Mouse (Mus musculus) layer of hippocampus, adult 9-10 months (tissue): ENCODE results near the gene Rtn4rl1.

Experiments
- DNase-seq: peaks from one replicate; pipeline ENCODE4 v3.0.0; 2022; ENCODE audit warnings: low spot score

Rtn4rl1 gene

DNA sequence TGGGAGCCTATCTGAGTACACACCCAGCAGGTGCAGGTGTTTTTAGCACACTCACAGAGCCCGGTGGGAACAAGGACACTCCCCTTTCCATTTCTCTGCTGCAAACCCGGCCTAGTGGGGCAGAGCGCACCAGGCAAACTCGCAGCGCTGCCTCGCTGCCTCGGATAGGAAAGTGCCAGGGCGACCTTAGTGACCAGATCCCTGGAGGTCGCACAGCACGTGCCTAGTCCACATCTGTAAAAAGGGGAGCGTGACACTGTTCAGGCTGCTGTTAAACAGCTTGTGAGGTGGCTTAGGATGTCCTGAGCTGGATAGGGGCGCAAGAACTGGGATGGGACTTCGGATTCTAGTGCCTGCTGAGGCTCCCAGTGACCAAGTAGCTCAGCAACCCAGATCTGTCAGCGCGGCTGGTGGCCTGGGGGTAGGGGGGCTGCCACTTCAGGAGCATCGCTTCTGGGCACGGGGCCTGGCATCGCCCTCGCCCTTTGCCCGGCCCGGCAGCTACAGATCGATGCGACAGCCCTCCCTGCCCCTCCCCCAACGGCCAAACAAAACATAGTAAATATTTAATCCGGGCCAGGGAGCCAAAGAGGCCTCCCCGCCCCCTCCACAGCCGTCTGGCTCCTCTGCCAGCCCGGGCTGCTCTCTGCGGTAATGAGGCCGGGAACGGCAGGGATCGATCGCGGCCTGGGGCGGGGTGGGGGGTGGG lies 19.9 kb downstream of the Rtn4rl1 start:
- no peak for DNase-seq

DNA sequence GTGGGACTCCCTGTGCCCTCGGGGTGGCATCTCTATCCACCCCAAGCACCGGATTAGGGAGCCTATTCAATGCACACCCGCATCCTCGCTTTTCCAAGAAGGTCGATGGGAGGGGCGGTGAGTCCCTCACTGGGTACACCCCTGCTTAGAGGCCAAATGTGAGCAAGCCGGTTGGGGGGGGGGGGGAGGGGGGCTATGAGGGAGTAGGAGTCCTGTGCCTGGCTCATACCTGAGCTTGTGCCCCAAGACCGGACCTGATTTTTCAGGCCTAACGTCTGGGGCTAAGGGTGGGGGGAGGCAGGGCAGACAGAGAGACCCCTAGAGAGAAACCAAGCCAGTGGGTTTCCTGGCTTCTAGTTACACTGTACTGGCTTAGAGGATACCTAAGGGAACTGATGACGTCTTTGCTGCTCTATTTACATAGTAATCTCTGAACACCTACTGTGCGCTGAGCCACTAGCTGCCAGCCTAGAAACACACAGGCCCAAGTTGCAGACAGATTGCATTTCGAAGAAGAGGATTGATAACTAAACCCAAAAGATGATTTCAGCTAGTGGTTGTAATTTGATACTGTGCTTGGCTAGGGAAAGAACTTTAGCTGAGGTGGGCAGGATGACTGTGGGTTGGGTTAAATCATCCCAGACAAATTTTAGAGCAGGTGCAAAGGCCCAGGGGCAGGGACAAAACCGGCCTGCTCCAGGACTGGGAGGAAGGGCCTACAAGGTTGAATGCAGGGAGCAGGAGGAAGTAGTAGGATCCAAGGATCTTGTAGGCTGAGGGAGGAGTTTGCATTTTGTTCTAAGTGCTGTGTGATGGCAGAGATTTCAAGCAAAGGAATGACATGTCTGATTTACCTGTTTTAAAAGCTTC lies 20.7 kb downstream of the Rtn4rl1 start:
- DNase-seq = no peak

DNA sequence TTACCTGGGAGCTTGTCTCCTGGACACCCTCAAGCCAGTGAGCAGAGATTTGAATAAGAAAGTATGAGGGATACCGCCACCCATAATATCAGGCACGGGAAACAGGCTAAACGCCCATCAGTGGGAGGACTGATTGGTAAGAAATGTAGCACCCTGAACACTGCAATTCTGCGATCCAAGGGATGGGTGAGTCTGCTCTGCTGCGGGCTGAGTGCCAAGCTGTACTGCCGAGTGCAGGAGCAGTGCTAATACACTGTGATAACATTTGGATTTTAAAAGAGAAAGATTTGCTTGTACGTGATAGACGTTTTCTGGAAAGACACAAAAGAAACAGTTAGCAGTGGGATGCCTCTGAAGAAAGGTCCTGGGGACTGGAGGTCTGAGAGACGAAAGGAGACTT lies 26.5 kb downstream of the Rtn4rl1 start:
- no peak for DNase-seq

DNA sequence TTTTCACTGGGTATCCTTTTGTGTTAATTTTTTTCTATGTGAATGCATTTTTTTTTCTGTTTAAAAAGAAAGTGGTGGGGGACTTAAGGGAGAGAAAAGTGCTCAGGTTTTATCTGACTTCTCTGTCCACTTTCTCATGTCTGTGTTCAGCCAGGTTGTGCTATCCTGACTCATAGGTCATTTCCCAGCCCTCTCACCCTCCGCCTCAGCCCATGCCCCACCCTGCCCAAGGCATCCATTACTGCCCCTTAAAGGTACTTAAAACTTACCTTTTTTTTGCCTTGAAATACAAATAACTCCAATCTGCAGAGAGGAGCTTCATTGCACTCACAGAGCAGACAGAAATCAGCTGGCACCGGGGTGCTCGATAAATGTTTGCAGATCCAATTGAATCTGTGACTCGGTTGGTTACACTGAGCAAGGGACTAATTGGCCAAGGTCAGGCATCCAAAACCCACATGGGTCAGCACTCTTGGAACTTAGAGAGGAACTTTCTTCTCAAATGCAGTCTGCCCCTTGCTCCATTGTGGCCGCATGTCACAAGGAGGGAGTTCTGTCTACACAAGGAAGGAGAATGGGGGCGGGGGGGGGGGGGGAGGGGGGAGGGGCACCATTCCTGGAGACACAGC lies 27.0 kb downstream of the Rtn4rl1 start:
- DNase-seq = no peak

DNA sequence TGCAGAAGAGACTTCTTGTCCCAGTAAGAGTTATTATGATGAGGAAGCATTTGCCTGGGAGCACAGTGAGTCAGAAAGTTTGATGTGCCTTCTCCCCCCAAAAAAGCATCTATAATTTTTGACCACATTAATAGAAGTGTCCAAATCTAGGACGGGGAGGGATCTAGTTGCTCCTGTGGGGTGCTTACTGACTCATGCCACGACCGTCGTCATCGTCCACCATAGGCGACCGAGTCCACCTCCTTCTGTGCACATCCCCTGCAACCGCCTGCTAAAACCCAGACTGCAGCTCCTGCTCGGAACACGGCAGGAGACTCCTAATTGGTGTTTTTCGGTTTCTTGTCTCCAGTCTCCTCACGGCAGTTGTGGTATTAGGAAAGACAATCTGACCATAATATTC lies 30.5 kb downstream of the Rtn4rl1 start:
- no peak for DNase-seq

DNA sequence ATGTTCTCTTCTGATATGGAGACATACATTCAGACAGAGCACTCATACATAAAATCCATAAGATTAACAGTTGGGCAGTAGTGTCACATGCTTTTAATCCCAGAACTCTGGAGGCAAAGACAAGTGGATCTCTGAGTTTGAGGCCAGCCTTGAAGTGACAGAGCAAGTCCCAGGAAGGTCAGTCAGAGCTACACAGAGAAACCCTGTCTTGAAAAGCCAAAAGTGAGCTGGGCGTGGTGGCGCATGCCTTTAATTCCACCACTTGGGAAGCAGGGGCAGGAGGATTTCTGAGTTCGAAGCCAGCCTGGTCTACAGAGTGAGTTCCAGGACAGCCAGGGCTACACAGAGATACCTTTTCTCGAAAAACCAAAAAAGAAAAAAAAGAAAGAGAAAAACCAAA lies 31.3 kb downstream of the Rtn4rl1 start:
- DNase-seq = no peak

DNA sequence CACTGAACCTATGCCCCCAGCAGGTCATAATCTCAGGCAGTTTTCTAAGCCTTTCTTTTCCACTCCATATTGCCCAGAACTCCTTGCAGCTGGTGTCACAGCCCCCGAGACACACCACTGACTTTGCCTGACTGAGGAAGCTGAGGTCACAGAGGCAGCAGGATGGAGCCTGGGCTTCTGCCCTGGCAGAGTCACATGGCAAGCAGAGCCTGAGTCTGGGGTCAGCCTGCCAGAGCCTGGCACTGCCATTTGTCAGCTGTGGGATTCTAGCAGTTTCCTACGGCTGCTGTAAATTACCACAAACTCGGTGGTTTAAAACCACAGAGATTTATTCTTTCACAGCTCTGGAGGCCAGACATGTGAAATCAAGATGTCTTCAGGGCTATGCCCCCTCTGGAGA lies 34.0 kb downstream of the Rtn4rl1 start:
- no peak for DNase-seq

DNA sequence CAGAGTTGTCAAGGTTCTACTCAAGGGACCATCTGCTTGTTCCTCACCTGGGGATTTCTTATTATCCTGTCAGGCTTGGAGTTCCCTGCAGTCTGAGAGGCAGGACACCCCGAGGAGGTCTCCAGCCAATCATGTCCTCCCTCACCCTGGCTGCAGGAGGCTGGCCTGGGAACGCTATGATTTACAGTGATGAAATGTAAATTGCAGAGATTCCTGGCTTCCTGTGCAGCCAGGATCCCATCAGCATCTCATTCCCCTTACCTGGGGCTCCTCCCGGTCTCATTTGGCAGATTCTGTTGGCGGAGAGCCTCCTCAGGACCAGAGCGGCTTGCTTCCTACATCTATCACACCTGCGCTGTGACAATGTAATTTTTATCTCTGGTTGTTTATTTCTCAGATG lies 35.7 kb downstream of the Rtn4rl1 start:
- no peak for DNase-seq

DNA sequence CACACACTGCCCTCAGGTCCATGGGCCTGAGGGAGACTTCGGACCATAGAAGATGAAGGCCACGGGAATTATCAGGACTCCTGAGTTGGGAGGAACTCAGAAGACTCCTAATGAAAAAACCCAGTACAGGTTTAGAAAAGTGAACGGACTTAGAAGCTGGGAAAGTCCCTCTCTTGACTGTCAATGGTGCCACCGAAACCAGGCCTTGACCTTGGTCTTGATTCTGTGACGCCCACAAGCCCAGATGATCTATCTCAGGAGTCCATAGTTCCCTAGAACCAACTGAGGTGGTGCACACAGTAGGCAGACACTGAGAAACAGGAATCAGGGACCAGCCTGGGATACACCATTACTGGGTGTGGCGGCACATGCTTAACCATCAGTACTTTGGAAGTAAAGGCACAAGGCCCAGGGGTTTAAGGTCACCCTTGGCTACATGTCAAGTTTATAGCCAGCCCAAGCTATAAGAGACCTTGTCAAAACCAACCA lies 36.7 kb downstream of the Rtn4rl1 start:
- DNase-seq = no peak

DNA sequence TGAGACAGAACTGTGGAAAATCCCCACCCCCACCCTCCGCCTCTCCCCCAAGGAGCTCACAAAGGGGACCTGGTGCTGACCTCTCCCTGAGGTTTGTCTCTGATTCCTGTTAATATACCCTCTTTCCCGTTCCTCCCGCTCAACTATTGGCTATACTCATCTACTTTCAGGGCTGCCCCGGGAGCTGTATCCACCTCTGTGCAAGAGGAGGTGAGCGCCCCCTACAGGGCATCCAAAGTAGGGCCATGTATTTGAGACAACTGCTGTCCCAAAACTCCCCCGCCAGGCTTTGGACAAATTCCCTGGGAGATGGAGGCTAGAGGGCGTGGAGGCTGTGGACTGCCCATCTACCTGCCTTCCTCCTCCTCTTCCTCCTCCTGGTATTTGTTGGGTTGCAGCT lies 38.2 kb downstream of the Rtn4rl1 start:
- DNase-seq = no peak

DNA sequence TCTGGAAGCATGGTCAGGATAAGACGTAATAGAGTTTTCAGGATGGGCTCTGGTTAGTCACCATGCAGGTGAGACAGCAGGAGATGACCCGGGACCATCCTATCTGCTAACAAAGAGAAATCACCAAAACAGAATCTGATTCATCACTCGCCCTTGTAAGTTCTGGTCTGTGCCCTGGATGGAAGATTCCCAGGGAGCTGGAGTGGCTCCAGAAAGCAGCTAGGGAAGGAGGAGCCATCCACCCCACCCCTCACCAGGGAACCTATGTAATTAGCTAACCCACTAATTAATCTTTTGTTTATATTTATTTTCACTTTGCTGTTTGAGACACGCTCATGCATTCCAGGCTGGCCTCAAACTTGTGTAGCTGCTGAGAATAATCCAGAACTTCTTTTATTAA lies 38.9 kb downstream of the Rtn4rl1 start:
- no peak for DNase-seq

DNA sequence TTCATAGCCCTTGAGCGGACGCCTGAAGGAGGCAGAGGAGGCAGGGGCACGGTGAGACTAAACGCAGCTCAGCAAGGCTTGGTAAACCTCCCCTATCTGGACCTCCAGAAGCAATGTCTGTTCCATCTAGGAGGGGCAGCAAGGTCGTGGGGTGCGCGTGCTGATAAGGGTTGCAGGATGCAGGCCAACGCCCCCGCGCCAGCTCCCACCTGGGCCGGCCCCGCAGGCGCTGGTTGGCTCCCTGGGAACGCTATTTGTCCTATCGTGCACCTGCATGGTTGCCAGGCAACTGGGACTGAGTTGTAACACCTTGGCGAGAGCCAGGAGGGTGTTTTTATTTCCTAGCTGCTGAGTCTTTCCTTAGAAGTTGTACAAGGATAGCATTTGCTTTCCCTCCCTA lies 41.2 kb downstream of the Rtn4rl1 start:
- no peak for DNase-seq

DNA sequence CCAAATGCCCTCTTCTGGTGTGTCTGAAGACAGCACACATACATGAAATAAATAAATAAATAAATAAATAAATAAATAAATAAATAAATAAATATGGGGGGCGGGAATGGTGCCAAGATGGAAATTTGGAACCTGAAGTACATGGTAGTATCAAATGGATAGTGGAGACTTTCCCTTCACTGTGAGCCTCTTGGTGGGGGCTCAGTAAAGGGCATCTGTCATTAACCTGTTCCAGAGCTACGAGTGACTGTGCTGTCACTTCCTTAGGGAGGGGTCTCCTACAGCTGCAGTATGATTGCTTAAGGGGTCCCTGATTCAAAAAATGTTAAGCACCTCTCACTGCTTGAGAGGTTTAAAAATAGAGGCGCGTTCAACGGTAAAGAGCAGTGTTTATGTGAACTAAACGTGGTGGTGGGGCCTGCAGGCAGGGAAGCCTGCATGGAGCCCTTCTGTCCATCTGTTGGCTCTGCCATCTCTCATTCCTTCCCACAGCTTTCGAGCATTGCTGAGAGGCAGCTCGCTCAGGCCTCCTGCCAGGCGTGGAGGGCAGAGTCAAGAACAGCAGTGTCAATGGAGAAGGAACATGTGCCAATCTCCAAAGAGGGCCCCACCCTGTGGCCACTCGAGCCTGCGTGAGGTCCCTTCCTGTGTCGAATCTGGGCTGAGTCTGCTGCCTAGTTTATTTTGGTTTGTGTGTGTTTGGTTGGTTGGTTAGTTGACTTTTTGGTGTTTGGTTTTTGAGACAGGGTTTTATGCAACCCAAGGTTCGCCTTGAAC lies 46.8 kb downstream of the Rtn4rl1 start:
- no peak for DNase-seq

DNA sequence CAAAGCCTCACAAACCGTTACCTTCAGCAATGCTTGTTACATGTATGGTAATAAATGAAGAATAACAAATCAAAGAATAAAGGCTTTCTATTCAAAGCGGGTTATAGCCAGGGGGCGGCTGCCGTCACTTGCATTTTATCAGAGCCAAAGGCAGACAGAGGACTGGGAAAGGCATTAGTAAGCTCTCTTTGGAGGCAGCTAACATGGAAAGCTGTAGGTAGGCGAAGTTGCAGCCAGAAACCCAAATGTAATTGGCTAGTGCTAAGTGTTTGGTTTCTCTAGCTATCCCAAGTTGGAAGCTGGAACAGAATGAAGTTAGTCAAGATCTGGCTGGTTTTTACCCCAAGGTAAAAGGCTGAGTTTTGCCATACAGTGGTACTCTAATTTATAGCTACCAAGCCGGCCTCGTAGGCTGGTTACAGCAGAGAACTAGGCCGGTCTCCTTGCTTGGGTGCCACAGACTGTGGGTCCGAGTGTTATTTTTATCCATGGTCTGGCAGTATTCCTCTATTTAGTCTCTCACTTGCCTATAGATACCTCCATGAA lies 49.2 kb downstream of the Rtn4rl1 start:
- no peak for DNase-seq

DNA sequence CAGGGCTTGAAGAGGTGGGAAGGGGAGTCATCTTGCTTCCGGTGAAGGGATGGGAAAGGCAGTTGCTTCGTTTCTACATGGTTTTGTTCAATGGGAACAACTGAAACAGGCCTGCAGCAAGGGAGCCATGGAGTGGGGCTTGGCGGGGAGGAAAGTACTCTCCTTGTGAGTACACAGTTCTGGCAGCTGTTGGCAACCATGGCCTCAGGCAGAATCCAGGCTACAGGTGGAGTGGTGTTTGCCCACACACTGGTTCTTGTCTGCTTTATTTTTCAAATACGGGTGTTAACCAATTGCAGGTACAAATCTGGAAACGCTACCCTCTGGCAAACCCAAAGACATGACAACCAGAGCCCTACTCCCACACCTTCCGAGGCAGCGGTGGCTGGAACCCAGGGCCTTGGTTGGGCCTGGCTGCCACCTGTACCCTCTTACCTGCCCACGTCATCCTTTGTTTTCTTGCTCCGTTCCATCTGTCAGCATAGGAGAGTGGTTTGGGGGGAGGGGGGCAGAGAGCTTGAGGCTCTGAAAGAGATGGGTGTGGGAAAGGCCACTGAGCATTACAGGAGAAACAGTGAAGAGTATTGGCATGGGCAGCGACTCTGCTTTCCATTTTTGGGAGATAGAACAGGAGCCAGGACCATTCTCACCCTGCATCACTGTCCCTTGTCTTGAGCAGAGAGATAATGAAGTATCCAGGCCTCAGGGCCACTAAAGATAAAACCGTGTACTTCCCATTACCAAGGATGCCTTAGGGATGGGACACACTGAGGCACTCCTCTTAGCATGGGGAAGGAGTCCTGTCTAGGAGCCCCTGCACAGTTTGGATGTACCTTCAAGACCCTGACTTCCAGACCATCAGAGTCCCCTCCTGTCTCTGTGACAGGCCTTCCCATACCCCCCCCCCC lies 51.0 kb downstream of the Rtn4rl1 start:
- no peak for DNase-seq

DNA sequence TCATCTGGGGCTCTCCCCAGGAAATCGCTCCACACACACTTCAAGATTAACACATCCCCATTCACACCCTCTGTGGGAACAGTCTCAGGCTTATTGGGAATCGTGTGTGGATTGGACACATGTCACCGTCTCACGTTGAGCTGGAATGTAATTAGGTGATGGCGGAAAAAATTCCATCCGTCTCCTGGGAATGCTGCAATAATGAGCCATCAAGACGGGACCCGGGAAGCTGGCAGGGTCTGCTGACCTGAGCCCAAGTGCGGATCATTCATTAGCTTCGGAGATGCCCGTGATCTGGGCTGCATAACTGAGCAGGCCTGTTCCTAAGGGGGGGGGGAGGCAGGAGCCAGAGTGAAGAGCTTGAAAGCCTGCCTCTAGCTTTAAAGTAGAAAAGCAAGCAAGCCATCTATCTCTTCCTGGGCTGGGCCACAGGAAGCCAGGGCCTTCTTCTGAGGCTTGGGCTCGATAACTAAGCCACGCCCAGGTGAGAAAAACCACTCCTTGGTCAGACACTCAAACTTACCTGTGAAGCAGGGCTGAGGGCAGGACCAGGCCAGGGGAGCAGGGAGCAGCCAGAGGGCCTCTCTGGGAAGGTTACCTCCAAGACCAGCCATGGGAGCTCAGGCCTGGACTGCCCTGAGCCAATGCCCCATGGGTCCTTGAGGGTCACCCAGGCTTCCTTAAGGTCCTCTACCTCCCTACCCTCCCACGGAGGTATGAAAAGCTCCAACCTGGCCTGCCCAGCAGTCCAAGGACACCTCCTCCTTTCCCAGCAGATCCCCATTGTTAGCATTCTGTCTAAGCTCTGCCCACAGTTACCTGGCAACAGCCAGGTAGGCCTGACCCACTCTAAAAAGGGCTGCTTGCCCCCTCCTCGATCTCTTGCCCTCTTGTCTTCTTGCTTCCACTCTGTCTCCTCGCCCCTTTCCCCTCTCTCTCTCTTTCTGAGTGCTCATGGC lies 52.1 kb downstream of the Rtn4rl1 start:
- DNase-seq = no peak

DNA sequence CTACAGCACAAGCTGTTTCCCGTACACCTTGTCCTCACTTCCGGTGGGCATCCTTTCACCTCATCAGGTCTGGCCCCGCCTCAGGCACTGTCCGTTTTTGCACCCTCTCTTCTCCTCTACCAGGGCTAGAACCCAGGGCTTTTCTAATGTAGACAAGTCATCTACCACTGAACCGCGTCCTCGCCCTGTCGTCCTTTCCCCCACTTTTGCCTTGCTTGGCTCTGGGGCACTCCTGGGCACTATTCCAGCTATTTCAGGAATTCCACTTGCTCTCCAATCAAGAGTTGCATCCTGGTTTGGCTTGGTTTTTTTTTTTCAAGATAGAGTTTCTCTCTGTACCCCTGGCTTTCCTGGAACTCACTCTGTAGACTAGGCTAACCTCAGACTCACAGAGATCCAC lies 53.0 kb downstream of the Rtn4rl1 start:
- no peak for DNase-seq

DNA sequence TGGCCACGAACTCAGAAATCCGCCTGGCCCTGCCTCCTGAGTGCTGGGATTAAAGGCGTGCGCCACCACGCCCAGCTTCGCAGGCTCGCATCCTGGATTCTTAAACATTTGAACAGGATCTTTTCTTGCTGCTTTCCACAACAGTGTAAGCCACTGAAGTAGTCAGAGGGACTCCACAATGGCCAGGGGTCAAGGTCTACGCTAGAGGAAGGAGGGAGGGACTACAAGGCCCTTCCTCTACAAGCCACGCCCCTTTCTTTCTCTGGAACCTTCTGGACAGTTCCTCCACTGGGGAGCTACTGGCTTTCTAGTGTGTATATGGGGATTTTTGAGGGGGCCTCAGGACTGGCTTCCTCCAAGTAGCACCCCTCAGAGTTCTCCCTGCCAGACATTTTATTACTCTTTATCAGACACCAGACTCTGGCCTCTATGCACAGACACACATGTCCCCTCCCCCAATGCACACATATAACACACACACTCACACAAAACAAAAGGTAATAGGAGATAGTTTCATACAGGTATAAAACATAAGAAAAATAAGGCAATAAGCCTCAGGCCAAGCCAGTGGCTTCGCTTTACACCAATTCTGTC lies 53.7 kb downstream of the Rtn4rl1 start:
- DNase-seq = no peak

DNA sequence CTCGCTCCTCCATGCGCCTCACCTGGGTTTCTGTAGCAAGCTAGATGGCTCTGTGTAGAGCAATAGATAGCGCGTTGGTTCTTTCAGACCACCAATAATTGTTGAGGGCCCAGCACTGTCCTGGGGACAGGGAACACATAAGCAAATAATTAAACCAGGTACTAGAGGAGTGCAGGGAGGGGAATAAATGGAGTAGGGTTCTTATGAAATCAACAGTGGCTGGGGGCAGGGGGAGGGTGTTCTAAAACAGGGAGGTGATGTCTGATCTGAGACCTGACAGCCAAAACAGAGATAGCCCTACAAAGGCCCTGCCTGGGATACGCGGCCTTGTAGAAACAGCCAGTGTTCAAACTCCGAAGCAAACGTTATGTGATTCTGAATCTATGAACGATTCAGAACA lies 56.0 kb downstream of the Rtn4rl1 start:
- DNase-seq = no peak
